Mouse (Mus musculus) frontal cortex, adult 2 months (tissue): ENCODE data around the gene Tarbp1. TPM values are rescaled to one million over a fixed set of nuclear protein-coding genes. Genes with fewer than 3 reads are reported as not detected.
A peak's percentile ranks its signal among the peaks of the same experiment; 100 is the strongest.

Experiments
- DNase-seq, 2 experiments: peaks; one replicate each; pipeline ENCODE4 v3.0.0; 2022; ENCODE audit warnings: low spot score in 1 of 2; ENCODE audit errors: extremely low spot score in 1 of 2
- polyA plus RNA-seq: library from polyadenylated mRNA; depleted of rRNA; stranded (reverse); fragments of >200 nt; gene quantifications from 2 replicates; pipeline ENCODE4 v1.2.3, GENCODE M21; 2012; rRNA removed

Tarbp1 gene
- polyA plus RNA-seq = 6.2 and 6.8 TPM in 2 replicates

DNA sequence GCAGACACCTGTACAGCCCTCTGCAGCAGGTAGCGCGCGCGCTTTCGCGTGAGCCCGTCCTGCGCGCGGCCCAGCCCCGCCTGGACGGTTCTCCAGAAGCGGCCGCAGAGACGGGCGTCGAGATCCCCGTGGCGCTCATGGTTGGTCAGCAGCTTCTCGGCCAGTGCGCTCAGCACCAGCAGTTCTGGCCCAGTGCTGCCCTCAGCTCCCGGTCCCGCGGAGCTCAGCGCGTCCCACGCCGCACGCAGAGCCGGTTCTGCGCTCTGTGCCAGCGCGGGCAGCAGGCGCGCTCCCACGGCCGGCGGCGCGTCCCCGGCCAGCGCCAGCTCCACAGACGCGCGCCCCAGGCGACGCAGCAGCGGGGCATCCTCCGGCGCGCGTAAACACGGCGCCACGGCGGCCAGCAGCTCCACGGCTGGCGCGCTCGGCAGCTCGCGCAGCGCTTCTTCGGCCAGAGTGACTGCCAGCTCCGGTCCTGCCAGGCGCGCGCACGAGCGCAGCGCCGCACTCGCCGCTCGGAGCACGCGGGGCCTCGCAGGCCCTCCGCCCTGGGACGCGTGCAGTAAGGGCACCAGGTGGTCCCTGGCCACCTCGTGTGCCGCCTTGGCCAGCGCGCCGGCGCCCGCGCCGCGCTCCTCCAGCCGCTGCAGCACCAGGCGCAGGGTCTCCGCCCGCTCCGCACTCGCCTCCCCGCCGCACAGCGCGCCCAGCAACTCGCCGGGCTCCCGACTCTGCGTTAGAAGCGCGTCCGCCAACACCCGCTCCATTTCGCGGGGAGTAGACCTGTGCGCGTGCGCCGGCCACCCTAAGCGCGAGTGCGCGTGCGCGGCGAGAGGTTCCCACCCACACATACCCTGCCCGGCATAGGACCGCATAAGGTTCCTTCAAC lies at the start of gene Tarbp1:
Gene Tarbp1 (minus strand): TSS at position 767 of the 889 bp plus-strand sequence.
- peak; percentile 69 to 93 for DNase-seq

DNA sequence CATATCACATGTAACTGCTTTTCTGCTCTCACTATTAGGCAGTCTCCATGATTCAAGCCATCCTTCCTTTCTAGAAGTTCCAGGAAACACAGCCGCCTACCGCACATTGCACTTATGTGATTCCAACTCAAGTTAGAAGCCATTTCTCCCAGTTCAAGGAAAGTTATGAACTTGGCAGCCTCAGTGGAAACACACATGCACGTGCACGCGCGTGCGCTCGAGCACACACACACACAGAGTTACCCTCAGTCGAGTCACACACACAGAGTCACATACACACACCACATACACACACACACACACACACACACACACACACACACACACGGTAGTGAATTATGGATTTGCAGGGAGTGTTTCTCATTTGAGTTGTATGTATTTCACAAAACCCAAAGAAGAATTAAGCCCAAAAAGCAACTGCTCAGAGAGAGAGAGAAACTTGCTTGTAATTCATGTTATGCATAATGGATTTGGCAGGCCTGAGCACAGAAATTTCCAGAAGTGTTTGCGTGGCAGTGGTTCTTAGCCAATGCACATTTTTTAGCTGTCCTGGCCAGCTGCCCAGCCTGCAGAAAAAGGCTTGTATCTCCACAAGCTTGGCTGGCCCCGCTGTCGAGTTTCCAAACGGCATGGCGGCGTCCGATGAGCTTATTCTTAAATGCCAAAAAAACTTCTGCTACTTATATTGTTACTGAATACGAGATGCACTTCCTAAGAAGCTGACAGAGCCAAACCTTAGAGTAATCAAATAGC lies 49.5 kb upstream of the Tarbp1 start:
- DNase-seq = peak; percentile 84 to 94

DNA sequence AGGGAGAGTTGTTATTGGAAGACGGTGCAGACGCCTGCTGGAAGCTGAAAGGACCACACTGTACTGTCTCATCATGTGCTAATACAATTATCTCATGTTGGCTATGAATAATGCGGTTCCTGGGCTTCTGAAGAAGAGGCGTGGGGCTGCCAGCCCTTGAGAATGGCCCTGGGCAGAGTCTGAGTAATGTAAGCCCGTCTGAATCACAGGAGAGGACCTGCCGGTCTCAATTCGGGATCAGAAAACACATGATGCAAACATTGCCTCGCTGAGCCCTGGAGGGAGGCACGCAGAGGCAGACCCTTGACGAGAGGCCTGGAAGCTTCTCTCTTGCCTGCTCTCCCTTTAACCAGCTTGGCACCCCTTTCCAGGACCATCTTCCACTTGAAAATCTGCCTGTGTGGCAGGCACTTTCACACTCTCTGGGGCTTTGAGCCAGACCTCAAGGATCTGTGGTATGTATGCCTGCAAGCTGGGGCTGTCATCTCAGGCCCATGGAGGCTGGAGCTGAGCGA lies 48.3 kb upstream of the Tarbp1 start:
- no peak for DNase-seq

DNA sequence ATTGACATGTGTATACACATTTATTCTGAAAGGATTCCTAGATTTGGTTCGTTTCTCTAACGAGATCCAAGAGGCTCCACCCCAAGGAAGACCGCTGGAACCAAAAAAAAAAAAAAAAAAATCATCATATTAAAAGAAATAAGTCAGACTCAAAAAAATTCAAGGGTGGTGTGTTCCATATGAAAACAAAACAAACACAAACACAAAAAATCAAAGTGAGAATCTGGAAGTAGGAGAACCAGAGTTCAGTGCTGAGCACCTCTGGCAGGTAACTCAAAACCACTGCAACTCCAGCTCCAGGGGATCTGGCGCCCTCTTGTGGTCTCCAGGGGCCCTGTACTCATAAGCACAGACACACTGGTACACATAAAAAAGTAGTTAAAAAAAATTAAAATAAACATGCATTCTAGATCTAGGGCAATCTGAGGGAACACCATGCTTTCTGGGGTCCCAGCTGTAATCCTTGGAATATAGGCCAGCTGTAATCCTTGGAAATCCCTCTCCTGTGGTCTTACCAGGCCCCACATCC lies 44.6 kb upstream of the Tarbp1 start:
- no peak for DNase-seq

DNA sequence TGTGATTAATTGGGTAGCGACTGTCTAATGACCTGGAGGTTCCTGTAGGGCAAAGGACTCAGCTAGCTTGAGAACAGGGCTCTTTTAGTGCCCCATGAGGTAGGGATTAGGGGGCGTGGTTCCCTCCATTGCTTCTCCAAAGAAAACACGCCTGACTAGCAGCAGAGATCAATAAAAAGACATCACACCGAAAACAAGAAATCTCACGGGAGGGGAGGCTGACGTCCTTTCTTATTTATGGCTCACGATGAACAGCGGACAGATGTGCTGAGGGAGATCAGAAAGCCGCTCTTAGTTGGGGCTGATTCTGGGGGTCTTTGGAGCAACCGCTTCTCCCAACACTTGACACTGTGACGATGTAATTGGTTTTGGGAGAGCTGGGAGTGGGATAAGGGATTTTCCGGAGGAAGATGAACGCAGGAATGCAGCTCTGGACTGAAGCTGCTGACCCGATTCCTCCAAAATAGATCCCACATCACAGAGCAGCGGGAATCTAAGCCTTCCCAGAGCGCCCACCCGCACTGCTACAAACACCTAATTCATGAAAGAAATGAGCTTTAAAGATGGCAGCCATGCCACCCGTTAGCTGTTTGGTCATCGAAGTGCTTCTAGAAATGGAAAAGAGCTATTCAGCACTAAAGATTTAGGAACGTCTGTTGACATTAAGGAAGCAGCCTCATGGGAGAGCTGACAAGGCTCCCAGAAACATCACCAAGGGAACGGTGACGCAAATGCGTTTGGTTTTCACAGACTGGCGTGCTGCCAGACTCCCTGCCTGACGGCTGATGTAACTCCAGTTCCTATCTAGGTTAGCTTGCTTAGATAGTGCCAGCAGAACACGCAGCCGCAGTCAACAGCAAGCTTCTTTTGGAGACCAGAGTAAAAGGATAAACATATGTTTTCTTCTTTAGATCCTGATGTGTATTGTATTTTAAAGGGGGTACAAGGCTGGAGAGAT lies 42.0 kb upstream of the Tarbp1 start:
- peak; percentile 97 to 100 for DNase-seq

DNA sequence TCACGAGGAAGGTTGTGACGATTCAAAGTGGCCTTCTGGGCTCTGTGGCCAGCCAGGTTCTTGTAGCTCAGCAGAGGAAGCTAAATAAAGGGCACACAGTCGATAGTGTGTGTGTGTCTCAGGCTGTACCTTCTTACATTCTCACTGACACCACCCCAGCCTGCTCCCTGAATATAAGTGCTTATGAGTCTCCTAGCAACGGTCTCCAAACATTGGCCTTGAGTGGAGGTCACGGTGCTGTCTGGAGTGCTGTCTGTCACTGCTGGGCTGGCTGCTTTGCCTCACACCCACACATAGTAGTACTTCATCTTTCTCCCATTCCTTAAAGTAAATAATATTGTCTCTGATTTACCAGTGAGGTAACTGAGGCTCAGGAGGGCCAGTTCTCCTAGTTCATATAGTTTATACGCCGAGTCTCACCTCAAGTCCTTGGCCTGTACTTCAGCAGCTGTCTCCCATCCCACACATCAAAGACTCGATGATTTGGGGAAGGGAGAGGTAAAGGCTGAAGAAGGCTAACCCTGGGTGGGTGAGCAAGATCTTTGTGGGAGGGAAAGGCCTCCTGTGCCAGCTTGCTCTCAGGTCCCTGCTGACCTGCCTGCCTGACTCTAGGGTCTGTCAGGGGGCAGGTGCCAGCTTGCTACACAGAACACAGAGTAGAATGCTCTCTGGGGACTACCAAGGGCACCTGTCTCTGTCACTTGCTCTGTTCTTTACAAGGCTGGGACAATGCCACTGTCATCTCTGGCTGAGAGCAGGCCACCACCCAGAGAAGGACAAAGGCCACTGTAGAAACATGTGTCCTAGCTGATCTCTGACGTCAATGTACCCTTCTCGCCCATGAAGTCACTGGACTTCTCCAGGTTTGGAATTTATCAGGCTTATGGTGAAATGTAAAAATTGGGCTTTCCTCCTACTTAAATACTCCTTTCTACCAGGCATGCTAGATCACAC lies 39.4 kb upstream of the Tarbp1 start:
- no peak for DNase-seq

DNA sequence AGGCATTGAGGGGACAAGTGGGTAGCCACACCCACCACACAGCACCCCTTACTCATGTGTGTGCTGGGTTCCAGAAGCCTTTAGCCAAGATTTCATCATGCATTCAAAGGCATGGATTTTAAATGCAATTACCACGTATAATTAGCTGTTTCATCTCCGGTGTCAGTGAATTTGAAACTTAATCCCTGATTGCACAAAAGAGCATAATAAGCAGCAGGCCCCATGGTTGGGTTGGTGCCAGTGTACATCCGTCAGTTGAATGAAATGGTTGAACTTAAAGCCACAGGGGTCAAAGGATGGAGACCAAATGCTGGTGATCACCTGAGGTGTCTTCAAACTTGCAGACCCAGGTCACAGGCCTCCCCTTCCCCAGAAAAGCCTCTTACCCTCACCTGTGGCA lies 36.0 kb upstream of the Tarbp1 start:
- no peak for DNase-seq

DNA sequence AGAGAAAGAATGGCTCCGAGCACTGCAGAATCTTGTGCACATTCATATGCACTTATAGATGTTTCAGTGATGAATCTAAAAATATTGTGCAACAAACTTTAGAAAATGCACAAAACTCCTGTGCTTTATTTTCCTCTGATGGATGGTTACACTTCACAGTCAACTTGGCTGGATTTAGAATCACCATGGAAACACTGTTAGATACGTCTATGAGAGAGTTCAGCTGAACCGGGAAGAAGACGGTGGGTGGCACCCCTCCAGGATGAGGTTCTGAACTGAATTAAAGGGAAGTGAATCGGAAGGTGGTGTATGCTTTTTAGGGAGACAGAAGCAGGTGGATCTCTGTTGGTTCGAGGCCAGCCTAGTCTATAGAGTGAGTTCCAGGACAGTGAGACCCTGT lies 34.8 kb upstream of the Tarbp1 start:
- peak in 1 of 2 experiments; percentile 67 for DNase-seq

DNA sequence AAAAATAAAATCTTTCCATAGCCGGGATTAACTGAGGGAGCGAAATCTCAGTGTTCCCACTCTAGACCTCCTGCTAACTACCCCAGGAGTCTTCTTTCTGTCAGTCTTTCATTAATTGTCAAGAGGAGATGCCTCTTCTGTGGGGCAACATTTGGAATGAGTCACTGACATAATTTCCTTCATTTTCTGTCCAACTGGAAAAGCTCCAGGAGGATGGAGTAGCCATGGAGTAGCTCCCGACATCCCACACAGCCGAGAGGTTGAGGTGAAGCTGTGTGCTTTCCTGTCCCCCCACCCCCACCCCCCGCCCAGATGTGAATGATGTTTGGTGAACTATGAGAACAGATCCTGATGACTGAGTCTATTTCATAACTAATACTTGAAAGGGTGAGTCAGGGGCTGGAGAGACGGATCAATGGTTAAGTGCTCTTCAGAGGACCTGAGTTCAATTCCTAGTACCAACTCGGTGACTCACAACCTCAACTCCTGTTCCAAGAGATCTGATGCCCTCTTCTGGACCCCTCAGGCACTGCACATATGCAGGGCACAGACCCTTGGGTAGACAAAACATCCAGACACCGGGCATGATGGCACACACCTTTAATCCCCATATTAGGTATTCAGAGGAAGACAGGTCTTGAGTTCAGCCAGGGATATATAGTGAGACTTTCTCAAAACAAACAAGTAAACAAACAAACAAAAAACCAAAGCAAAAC lies 34.2 kb upstream of the Tarbp1 start:
- no peak for DNase-seq

DNA sequence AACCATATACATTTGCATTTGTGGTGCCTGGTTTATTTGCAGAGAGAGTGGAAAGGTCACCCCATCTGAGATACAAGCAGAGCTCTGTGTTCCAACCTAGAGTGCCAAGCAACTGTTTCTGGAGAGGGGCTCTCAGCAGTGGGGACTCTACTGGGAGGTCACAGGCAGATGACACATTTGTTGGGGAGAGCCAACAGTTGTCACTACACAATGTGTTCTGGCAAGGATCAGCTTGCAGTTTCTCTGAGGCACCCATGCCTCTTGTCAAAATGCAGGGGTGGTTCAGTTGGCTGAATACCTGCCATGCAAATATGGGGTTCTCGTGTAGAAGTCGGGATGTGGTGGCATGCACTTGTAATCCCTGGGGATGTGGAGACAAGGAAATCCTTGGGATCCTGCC lies 33.4 kb upstream of the Tarbp1 start:
- DNase-seq = no peak

DNA sequence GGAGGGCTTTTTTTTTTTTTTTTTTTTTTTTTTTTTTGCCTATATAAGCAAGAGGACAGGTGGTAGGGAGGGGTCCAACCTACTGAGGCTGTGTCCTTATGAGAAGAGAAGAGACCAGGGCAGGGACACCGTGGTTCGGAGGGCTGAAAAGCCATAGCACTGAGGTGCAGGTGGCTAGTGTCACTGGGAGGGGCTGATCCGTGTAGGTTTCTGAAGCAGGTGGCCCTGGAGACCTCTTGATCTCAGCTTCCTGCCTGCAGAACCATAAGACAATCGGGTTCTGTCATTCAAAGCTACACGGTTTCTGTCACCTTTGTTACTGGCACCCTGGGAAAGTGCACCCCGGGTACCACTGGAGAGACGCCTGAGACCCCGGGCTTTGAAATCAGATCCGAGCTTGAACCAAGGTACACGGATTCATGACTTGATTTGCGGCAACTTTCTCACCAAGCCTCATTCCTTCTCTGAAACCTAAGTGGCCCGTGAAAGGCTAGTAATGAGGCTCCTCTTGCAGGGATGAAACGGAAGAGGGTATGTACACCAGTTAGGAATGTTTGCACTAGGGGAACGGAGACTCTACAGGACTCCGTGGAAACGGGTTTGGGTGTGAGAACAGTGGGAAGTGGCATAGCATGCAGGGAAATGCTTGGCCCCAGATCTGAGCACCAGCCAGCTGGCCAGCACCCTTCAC lies 29.8 kb upstream of the Tarbp1 start:
- no peak for DNase-seq

DNA sequence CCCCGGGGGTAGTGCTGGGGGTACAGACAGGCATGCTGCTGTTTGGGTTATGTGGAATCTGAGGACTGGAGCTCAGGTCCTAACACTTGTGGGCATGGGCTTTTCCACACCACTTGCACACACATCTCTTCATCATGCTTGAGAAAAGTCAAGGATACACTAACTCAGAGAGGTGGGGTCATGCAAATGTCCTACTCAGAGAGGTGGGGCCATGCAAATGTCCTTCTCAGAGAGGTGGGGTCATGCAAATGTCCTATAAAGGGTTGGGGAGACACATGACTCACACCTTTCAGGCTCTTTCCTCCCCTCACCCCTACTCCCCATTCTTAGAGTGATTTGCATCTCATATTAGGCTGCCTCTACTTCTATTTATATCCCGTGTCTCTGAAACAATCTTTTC lies 27.9 kb upstream of the Tarbp1 start:
- no peak for DNase-seq

DNA sequence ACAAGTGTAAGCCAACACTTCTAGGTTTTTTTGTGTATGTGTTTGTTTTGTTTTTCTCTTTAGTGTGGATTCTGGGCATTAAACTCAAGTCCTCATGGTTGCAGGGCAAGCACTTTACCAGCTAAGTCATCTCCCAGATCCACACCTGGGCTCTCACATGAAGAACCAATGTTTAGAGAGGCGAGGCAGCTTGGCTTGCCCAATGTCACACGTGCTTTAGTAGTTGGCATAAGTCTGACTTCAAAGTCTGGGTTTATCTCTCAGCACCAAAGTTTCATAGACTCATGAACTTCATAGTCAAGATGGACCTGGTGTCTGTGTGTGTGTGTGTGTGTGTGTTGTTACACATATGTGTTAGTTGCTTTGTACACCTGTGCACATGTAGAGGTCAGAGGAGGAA lies 24.5 kb upstream of the Tarbp1 start:
- DNase-seq = no peak

DNA sequence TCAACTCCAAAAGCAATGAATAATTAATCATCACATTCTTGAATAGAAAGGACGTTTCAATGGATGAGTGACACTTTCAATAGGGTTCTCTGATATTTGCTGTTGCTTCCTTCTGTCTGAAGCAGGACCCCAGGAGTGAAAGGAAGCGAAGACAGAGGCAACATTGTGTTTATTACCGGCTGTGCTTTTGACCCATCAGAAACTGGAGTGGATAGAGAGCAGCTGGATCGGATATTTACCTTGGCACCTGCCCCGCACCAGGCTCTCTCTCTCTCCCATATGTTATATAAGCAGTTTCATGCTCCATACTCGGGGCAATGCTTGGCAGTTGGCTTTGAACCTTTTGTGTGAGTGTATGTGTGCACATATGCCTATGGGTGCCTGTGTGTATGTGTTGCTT lies 23.6 kb upstream of the Tarbp1 start:
- DNase-seq = no peak

DNA sequence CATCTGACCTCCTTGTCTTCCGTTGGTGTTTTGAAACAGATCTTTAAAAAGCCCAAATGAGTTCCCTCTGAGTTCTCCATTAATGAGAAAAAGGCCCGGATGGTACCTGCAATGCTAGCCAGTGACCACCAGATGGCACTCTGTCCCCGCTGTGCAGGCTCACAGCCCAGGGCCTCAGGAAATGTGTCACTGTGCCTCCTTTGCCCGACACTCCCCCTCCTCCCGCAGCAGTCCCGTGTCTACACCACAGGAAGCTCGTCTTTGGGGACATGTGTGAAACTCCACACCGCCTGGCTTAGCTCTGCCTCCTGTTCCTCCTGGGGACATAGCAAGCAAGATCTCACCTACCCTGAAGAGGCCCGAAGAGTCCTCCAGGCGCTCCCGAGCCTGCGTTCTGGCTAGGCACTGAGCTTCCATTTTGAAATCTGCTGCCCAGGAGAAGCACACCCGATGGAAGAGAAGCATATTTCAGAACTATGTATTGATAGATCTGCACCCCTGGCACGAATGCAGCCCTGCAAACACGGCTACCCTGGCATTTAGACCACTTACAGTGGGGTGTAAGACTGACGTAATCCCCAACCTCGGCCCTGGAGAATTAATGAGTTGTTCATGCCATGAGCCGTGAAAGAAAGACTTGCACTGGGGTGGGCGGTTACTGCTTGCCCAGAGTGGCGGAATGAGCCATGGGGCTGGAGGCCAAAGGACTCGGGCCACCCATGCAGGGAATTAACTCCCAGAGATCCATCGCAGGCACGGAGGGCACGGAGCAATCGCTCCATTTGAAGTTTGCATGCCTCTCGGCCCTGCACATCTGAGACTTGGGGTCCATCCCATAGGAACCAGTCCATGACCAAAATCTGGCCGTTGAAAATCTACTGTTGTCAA lies 22.9 kb upstream of the Tarbp1 start:
- DNase-seq = peak; percentile 90 to 99

DNA sequence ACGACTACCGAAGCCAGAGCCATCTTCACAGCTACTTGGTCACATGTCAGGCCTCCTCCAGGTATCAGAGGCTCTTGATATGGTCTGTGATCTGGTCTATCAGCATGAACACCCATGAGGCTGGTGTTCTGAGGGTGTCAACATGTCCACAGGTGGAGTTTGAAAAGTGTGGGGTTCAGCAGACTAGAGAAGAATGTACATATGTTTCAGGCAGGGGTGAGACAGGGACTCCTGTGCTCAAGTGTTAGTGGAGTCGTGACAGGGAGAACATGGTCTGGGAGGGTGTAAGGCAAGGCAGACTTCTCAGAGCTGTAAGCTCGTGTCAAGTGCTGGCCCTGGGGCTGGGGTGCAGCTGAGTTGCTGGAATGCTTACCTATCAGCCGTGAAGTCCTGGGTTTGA lies 22.1 kb upstream of the Tarbp1 start:
- DNase-seq = no peak

DNA sequence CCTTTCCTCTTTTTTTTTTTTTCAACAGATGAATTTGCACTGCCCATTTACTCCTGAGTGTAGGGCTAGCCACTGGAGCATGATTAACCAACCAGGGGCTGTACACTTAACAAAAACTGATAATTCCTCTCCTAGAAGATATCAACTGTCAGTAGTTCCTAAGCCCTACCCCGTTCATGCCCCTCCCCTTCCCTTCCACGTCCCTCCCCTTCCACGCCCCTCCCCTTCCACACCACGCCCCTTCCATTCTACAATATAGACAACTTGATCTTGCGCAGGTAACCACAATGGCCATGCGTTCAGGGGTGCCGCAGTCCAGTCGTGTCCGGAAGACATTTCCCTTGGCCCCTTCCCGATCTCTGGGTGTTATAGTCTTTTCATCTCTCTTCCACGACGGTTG lies 20.6 kb upstream of the Tarbp1 start:
- no peak for DNase-seq
